Mouse (Mus musculus) adrenal gland, adult 18-20 months (tissue): ENCODE data around the gene Cab39. TPM values are rescaled to one million over a fixed set of nuclear protein-coding genes. Genes with fewer than 3 reads are reported as not detected.

Source experiments
- DNase-seq, 2 experiments: peaks; one replicate each; pipeline ENCODE4 v3.0.0; 2021 to 2022; ENCODE audit warnings: low spot score in 2 of 2
- long read RNA-seq, 2 experiments: library from polyadenylated mRNA; stranded (forward); transcript quantifications; one replicate each; pipeline ENCODE4 v2.0.0; 2021
- total RNA-seq, 2 experiments: library from RNA; stranded (reverse); gene quantifications; 1 replicate in 1 of 2; 2 replicates in 1 of 2; pipeline ENCODE4 v1.2.3; 2021

Gene Cab39
- total RNA-seq = 100 to 1,000 TPM; 100 to 148 TPM
- long read RNA-seq, experiment 1, transcript Cab39-202 (9 exons, 3,805 nt) = major isoform, 81 of 101 reads
- long read RNA-seq, experiment 1, partial matches to known transcripts = 7 of 101 reads
- long read RNA-seq, experiment 1, other reads (novel, unspliced or antisense) = 13 of 101 reads
- long read RNA-seq, experiment 2, transcript Cab39-202 (9 exons, 3,805 nt) = major isoform, 221 of 277 reads
- long read RNA-seq, experiment 2, transcript Cab39-201 (10 exons, 2,369 nt) = minor isoform, 7 of 277 reads
- long read RNA-seq, experiment 2, partial matches to known transcripts = 22 of 277 reads
- long read RNA-seq, experiment 2, other reads (novel, unspliced or antisense) = 27 of 277 reads

DNA sequence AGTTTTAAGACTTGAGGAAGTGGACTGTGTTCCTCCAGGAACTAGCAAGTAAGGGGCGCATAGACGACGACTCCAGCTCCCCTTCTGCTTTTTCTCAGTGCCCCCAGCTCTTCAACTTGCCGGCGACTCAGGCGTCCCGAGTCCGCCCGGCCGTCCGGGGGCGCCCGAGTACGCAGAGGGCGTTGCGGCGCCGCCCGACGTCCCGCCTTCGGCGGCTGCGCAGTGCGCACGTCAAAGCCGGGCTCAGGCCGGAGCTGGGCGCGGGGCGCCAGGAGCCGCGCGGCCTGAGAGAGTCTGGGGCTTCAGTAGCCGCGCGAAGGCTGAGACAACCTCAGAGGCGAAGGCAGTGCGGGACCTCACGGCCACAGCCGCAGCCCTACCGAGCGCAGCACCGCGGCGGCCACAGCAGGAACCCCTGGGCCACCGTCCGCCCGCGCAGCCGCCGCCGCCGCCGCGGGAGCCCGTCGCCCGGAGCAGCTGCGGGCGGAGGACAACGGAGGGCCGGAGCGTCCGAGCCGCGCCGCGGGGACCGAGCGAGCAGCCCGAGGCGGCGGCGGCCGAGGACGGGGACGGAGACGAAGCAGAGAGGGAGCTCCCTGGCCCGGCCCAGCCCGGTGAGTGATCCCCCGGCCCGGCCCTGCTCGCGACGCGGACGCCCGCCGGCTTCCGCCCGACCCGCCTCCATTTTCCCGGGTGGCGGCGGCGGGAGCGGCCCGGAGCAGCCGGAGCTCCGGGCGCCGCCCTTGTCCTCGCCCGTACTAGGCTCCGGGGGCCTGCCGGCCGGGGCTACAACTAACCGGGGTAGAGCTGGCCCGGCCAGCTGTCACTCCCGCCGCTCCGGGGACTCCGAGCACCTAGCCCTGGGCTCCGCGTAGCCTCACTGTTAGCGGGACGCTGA lies at the start of gene Cab39:
Gene Cab39 (plus strand): TSS at position 234 of the 898 bp plus-strand sequence.
- peak; percentile 90 to 92 for DNase-seq

DNA sequence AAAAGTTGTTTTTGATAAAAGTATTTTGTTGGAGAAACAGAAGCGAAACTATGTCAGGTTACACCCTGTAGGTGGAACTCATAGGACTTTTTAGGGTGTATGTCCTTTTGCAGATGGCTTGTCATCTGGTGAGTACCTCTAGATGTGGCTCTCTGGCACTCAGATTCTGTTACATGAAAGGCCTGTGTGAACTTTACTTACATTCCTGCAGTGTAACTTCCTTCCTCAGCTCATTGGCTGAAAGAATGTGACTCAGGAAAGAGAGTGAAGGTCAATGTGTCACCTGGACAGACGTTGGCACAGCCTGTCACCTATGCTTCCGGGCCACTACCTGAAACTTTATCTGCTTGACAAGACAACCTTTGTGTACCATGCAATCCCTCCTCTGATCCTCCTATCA lies 48.7 kb upstream of the Cab39 start:
- no peak for DNase-seq

GRCm38 (mm10) chr1:85746511-85746910 lies 46.7 kb upstream of the Cab39 start:
- DNase-seq = no peak

DNA sequence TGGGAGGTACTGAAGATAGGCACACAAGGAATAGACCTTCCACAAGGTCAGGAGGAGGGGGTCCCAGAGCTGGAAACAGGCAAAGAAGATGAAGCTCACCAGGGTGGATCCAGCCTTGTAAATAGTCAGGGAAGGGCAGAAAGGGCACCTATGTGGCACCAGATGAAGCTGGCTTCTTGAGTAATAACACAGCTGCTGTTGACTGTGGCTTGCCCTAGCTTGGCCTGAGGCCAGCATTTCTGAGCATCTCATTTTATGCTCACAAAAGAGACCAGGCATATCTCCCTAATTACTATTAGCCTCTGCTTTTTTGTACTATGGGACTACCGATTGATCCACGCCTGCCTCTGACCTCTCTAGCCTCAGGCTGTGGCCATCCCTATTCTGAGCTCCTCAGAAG lies 43.4 kb upstream of the Cab39 start:
- DNase-seq = no peak

GRCm38 (mm10) chr1:85750650-85751049 lies 42.6 kb upstream of the Cab39 start:
- DNase-seq = no peak

GRCm38 (mm10) chr1:85751494-85751893 lies 41.7 kb upstream of the Cab39 start:
- no peak for DNase-seq

DNA sequence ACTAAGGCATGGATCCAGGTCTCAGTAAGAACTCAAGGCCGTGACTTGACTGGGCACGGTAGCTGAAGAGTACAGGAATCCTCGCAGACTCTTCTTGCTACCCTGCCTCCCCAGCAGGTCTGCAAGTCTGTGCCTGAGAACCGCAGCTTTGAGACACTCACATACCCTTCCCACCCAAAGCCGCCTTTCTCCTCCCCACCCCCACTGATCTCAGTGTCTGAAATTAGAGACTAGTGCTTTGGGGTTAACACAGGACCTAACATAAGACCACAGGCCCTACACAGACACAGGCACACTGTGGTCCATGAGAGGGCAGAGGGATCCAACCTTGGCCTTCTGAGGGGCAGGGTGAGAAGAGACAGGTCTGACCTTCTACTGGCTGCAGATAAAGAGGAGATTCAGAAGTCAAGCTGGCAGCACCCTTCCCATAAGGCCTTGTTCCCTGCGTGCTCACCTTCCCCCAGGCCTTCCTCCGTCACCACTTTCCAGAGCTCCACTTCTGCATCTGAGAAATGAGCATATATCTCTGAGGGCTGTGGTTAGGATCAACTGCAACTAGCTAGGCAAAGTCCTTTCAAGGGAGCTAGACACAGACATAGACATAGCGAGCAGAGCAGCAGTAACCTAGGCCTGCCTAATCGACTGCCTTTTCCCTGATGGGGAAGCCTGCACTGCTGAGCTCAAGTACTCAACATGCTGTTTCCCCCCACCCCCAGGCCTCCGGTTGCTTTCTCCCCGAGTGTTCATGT lies 41.1 kb upstream of the Cab39 start:
- no peak for DNase-seq

DNA sequence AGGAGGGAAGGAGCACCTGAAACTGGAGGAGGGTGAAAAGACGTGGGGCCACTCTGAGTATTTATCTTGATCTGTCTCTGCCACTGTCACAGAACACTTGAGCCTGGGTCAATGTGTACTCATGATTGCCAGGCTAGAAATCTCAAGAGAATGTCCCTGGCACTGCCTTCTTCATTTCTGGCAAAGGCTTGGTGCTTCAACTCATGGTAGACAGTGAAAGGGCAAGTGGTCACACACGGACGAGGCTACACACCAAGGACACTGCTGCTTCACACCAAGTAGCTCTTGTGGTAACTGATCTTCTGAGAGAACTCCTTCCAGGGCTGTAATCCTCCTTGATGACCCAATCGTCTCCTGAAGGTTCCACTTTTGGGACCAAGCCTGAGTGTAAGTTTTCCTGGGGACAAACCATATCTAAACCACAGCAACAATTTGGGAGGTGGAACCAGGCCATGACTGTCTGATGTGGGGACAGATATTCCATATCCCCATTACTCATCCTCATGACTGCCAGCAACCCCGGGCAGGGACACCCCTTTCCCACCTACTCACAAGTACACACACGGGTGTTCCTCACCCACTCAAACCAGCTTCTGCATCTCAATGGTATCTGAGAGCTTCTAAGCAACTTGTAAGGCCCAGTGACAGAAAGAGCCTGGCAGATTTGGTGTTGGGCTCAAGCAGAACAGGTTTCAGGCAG lies 35.6 kb upstream of the Cab39 start:
- no peak for DNase-seq

DNA sequence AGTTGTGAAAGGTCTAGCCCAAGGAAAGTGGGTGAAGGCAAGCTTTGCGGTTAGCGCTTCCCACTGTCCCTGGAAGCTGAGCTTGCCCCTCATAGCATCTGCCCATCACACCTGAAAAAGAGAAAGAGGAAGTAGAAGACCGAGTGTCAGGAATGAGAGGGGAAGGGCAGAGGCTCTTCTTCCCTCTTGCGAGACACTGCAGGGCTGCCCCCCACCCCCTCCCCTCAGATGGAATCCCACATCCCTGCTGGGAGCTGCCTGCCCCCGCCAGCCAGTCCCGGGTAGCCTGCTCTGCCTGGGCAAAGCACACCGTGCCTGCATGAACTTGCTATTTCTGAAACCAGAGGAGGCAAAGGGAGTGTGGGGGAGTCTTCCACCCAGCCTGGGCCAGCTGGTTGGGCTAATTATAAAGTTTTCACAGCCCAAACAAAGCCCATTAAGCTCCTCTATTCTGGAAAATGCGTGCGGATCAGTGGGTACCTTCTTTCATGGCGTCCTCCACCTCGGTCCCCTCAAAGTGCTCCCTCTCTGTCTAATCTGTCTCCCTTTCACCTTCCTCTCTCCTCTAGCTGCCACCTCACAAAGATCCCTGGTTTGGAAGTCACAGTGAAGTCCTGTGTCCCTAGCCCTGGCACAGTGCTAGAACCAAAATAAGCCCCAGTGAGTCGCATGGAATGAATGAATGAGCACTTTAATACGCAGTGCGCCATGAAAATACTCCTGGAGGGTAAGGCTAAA lies 34.8 kb upstream of the Cab39 start:
- DNase-seq = no peak

DNA sequence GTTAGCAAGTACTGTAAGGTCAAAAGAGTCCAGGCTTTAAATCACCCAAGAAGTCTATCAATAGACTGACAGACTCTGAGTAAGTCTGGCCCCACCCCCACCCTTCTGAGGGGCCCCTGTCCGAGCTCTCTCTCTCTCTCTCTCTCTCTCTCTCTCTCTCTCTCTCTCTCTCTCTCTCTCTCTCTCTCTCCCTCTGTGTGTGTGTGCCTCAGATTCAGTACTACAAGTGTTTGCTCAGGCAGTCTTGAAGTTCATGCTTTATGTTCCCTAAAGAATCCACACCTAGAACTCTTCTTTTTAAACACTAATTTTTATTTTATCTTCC lies 34.3 kb upstream of the Cab39 start:
- DNase-seq = no peak

GRCm38 (mm10) chr1:85761665-85762064 lies 31.6 kb upstream of the Cab39 start:
- no peak for DNase-seq

DNA sequence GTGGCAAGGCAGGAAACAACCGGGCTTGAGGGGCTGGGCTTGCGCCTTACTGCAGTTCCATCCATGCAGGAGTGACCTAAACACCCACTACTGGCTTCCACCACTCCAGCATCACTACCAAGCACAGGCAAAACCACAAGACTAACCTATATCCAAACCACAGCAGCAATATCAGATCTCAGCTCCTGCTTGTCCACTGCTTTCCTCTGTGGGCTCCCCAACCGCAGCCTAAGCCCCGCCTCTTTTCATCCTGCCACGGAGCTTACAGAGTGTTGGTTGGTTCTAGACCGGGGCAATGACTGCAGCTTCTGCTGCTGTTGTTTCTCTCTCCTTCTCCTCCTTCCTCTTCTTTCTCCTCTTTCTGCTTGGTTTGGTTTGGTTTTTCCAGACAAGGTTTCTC lies 29.9 kb upstream of the Cab39 start:
- DNase-seq = no peak

- DNase-seq = no peak
Observed at GRCm38 (mm10) chr1:85764291-85764690, 28.9 kb upstream of the Cab39 start.

GRCm38 (mm10) chr1:85766120-85766519 lies 27.1 kb upstream of the Cab39 start:
- no peak for DNase-seq

GRCm38 (mm10) chr1:85767754-85768153 lies 25.5 kb upstream of the Cab39 start:
- no peak for DNase-seq

GRCm38 (mm10) chr1:85771976-85772375 lies 21.3 kb upstream of the Cab39 start:
- no peak for DNase-seq

DNA sequence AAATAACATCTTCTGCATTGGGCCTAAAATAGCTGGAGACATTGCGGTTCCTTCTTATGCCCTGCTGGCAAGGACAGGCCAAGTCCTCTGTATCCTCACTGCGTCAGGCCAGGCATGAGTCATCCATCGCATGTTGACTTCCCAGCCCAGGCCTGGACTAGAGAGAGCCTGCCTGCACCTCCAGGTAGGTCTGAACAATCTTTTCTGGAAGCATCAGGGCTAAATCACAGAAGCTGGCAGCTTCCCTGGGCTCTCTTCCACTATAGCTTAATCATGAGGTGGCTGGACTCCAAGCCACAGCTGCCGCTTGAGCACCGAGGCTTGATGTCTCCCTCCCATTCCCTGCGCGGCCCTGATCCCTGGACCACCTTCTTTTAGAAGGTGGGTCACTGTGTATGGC lies 18.1 kb upstream of the Cab39 start:
- peak in 1 of 2 experiments; percentile 26 for DNase-seq

- no peak for DNase-seq
Observed at GRCm38 (mm10) chr1:85776154-85776553, 17.1 kb upstream of the Cab39 start.

DNA sequence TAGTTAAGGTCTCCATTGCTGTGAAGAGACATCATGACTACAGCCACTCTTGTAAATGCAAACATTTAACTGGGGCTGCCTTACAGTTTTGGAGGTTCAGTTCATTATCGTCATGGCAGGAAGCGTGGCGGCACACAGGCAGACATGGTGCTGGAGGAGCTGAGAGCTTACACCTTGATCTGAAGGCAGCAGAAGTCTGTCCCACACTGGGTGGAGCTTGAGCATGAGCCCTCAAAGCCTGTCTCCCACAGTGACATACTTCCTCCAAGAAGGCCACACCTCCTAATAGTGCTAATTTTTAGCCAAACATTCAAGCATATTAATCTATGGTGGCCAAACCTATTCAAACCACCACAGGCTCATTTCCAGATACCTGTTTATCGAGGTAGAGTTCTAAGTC lies 14.8 kb upstream of the Cab39 start, which contains the start of gene A630001G21Rik:
Gene A630001G21Rik (minus strand): TSS at position 208 of the 400 bp plus-strand sequence.
- DNase-seq = no peak

- no peak for DNase-seq
Observed at GRCm38 (mm10) chr1:85779012-85779411, 14.2 kb upstream of the Cab39 start.
